Mouse (Mus musculus) fibroblast of lung, adult 2 months (primary cell): ENCODE data around the gene Twnk.
A peak's percentile ranks its signal among the peaks of the same experiment; 100 is the strongest.

Experiments
- DNase-seq: peaks from one replicate; pipeline ENCODE4 v3.0.0-alpha.2; 2011; ENCODE audit warnings: low read depth

The Twnk gene

DNA sequence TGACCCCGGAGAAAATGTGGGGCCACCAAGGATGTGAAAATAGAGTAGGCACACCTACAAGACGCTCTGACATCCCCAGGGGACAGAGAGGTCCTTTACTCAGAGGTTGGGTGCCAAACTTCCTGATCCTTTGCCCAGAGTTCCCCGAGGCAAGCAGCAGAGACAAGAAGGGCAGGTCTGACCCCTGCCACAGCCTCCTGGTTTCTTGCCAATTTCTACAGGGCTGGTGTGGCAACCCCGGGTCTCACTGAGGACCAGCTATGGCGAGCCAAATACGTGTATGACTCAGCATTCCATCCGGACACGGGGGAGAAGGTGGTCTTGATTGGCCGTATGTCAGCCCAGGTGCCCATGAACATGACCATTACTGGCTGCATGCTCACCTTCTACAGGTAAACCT lies 44.1 kb downstream of the Twnk start:
- DNase-seq, result no peak

DNA sequence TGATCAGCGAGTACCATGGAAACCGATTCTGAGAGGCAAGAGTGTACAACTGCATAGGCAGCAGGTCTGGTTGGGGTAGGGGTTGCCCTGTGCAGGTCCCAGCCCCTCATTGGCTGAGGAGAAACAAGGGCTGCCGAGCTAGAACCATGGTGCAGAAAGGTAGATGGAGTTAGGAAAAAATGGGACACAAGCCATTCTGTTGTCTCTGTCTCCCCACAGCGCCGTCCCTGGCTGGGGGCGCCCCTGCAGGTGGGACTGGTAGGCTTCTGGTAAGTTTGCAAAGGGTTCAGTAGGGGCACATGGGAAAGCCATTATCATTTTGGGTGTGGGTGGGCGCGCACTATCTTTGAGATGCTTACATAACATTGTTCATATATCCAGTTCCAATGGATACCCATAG lies 48.0 kb downstream of the Twnk start:
- DNase-seq, result no peak

DNA sequence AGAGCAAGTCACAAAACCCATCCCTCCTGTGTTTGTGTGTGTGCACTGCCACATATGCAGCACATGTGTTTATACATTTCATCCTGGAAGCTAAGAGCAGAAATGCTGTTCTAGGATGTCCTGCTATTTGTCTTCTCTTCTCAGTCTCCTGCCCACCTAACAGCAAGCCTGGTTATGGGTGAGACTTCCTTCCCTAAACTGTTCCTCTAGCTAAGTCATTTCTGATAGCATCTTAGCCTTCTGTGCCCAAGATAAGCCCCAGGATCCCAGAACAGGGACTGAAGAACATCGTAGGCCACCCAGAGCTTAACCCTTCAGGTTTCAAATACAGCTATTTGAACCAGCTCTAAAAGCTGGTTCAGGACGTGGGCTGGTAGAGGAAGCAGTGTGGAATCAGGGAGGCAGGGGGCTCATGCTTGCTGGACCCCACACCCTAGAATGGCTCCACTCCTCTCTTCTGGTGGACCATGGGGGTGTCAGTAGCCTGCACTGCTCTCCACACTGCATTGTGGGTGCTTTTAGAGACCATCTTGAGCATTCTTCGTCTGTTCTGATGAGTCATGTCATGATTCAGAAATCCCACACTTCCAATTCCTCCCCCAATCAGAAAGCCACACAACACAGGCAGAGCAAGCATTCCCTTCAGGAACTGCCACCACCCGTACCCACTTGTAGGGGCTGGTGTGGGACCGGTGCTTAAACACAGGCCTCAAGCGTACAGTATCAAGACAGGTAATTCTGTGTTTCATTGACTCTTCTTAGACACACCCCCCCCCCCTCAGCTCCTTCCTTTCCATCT lies 49.6 kb downstream of the Twnk start:
- DNase-seq, result no peak

DNA sequence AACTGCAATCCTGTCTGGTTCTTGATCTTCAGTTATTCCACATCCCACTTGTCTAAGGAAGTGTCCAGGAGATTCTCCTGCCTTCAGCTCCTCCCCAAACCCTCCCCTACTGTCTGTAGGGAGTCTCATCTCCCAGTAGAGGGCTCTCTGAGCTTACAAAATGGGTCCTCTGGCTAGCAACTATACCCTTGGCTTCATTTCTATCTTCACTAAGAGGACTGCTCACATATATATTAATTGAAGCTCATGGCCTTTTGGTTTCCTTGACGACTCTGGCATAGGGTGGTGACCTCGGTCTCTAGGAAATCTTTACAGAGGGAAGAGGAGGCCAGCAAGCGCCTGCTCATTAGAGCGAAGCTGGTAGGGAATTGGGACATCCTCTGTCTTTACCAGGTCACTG lies 50.9 kb downstream of the Twnk start:
- DNase-seq, result no peak

DNA sequence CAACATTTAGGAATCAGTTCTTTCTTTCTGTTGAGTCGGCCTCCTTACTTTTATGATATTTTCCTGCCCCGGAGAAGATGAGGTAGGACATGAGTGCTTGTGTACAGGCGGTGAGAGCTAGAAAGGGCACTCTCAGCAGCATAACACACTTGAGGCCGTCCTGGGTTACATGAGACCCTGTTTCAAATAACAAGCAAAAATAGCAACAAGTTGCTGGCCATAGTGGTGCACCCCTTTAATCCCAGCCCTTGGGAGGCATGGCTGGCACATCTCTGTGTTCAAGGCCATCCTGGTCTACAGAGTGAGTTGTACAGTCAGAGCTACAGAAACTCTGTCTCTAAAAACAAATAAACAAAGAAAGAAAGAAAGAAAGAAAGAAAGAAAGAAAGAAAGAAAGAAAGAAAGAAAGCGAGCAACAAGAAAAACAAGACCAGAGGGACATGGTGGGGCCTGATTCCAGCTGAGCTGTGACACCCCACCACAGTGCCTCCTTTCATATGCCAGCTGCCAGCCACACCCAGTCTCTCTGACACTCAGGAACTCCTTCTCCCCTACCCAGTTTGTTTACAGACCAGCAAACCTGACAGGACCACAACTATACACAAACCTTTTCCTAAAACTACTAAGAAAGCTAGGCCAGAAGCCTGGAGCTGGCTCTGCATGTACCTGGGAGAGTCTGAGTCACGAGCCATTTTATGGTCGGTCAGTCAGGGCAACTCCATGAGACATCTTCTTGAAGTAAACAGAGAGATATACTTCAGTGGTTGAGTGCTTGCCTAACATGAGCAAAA lies 51.6 kb downstream of the Twnk start:
- no peak for DNase-seq

DNA sequence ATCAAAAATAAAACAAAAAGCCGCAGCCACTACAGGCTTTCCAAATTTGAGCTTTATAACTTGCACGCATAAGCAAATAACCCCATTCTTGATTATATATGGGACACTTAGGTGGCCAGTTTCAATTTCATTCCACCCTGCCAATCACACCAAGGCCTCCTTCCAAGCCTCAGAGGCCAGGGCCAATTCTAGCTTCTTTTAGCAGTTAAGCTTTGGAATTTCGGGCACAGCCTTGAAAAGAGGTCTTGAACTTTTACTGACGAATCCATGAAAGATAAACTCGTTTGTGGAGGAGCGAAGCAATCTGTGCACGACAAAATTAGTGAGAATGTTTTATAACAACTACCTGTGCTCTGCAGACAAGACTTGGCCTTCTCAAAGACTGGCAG lies 52.3 kb downstream of the Twnk start:
- DNase-seq, result no peak

DNA sequence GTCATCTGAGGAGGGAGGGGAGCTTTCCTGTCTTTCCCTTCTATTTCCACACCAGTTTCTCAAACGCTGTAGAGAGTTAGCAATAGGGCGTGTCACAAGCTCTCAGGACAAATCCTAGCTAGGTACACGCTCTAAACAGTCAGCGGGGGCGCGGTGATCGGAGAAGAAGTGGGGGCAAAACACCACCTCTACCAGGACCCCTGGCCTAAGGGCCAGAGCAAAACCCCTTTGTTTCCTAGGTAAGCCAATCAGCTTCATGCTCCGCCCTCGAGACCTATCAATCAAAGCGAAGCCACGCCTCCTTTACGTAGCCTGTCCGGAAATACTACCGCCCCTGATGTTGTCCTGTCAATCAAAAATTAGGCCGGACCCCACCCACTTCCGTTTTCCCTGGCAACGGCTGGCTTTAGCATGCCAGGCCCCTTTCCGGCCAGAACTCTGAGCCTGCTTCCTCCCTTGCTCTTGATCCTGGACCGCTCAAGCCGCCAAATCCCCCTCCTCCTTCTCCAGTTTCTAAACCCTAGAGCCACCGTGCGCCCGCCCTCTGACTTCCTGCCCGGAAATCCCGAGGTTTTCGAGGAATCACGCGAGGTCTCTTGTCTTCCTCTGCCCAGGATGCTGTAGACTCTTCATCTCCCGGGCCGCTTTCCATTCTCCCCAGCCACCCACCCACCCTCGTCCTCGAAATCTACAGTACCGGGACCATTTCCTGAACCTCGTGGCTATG lies 52.8 kb downstream of the Twnk start:
- DNase-seq, result peak; percentile 95

DNA sequence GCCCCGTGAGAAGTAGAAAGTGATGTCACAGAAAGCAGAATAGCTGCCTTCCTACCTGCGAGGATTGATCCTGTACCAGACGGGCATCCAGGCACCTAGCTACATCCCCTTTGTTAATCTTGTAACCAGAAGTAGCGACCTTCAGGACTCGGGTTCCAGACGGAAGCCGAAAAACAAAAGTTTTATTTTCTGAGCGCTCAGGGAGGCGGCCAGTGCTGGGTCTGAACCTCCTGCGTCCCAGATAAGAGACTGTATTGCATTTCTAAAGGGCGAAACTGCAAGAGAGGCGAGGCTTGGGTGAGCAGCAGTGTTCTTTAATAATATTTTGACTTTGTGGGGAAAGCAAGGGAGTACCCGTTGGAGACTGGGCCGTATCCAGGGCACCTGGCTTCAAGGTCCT lies 53.4 kb downstream of the Twnk start:
- DNase-seq, result no peak
